Mouse (Mus musculus) hindbrain, embryonic 13.5 days (tissue): ENCODE data around the gene Oprl1. TPM values are rescaled to one million over a fixed set of nuclear protein-coding genes. Genes with fewer than 3 reads are reported as not detected.

Experiments used
- ATAC-seq: fragments of 200-750 bp; cut with Nextera tagmentation; 2 replicates; pipeline ENCODE4 v1.8.0; 2017; ENCODE audit warnings: moderate TSS enrichment; ENCODE audit not compliant: low FRiP score
- H3K27ac ChIP-seq: fragments of 300-500 bp; sonication (generic); 2 replicates; pipeline ENCODE4 v1.5.1; 2015; ENCODE audit warnings: inconsistent platforms, mild to moderate bottlenecking, moderate library complexity
- H3K27me3 ChIP-seq: fragments of 300-500 bp; sonication (generic); 2 replicates; pipeline ENCODE4 v1.6.1; 2015; ENCODE audit warnings: mild to moderate bottlenecking, inconsistent platforms
- H3K36me3 ChIP-seq: fragments of 300-500 bp; sonication (generic); 2 replicates; pipeline ENCODE4 v1.6.1; 2015; ENCODE audit warnings: mild to moderate bottlenecking, inconsistent platforms
- H3K4me1 ChIP-seq: fragments of 300-500 bp; sonication (generic); replicated peaks from 2 replicates; pipeline ENCODE4 v1.6.1; 2015; ENCODE audit warnings: inconsistent platforms
- H3K4me2 ChIP-seq: fragments of 300-500 bp; sonication (generic); 2 replicates; pipeline ENCODE4 v1.6.1; 2015; ENCODE audit warnings: inconsistent platforms, mild to moderate bottlenecking, moderate library complexity
- H3K4me3 ChIP-seq: fragments of 300-500 bp; sonication (generic); 2 replicates; pipeline ENCODE4 v1.5.1; 2015; ENCODE audit warnings: mild to moderate bottlenecking, inconsistent platforms
- H3K9ac ChIP-seq: fragments of 300-500 bp; sonication (generic); 2 replicates; pipeline ENCODE4 v1.6.1; 2015; ENCODE audit warnings: mild to moderate bottlenecking, inconsistent platforms
- H3K9me3 ChIP-seq: fragments of 300-500 bp; sonication (generic); 2 replicates; pipeline ENCODE4 v1.6.1; 2016; ENCODE audit warnings: inconsistent platforms
- WGBS: fragments of 180-500 bp; shearing (Covaris S2); methylation state at CpG from one replicate; pipeline ENCODE4 v1.1.7; 2015; 5-methylcytosine and 5-hydroxymethylcytosine counted together
- polyA plus RNA-seq: library from polyadenylated mRNA; unstranded; fragments of >200 nt; fragmentation: Nextera tagmentation; extraction: Ambion mirVana; gene quantifications from 2 replicates; pipeline ENCODE4 v1.2.1, GENCODE M21; 2015

Oprl1 gene
- polyA plus RNA-seq, 1 experiment from 2014 or later: 79.2 TPM

GRCm38 (mm10) chr2:181679951-181680715 lies 34.7 kb upstream of the Oprl1 start, which contains the start of gene Tcea2:
Gene Tcea2, plus strand, starts transcription at chr2:181680310.
- peak within 1 kb of the TSS; percentile 93 for H3K4me2 ChIP-seq
- H3K9ac ChIP-seq: peak within 1 kb of the TSS; percentile 93
- peaks cover 43% of the 10 kb centered on the region for H3K4me1 ChIP-seq
- peaks cover 3% of the 10 kb centered on the region for H3K36me3 ChIP-seq
- peak within 1 kb of the TSS; percentile 66 for H3K4me3 ChIP-seq
- H3K27ac ChIP-seq: peak within 1 kb of the TSS; percentile 80
- H3K27me3 ChIP-seq: no peaks in the 10 kb centered on the region
- no peaks in the 10 kb centered on the region for H3K9me3 ChIP-seq
- ATAC-seq: peak; percentile 52
- WGBS: under 1% methylated on average over 67 of the region's 69 CpGs

- 18% methylated on average over 7 of the region's 7 CpGs for WGBS
- peaks cover 8% of the 10 kb centered on the region for H3K36me3 ChIP-seq
Observed at GRCm38 (mm10) chr2:181680716-181681117, 34.1 kb upstream of the Oprl1 start.

GRCm38 (mm10) chr2:181681978-181682377 lies 32.8 kb upstream of the Oprl1 start:
- WGBS: 94% methylated on average over 1 of the region's 1 CpGs
- H3K36me3 ChIP-seq: peaks cover 21% of the 10 kb centered on the region
- H3K27me3 ChIP-seq: no peaks in the 10 kb centered on the region
- H3K4me1 ChIP-seq: peaks cover 25% of the 10 kb centered on the region
- H3K4me3 ChIP-seq: no peak overlapping the region
- ATAC-seq: no peak
- no peak overlapping the region for H3K4me2 ChIP-seq
- H3K9me3 ChIP-seq: no peaks in the 10 kb centered on the region
- H3K27ac ChIP-seq: no peak overlapping the region
- H3K9ac ChIP-seq: no peak overlapping the region

More at GRCm38 (mm10) chr2:181680716-181681117, 34.1 kb upstream of the Oprl1 start:
- ATAC-seq: peak; percentile 41
- peak overlapping the region; percentile 93 for H3K9ac ChIP-seq
- H3K4me2 ChIP-seq: peak overlapping the region; percentile 93
- peaks cover 37% of the 10 kb centered on the region for H3K4me1 ChIP-seq
- no peaks in the 10 kb centered on the region for H3K9me3 ChIP-seq
- no peaks in the 10 kb centered on the region for H3K27me3 ChIP-seq
- peak overlapping the region; percentile 80 for H3K27ac ChIP-seq
- H3K4me3 ChIP-seq: peak overlapping the region; percentile 66

- no peak overlapping the region for H3K4me3 ChIP-seq
- peaks cover 34% of the 10 kb centered on the region for H3K36me3 ChIP-seq
- H3K4me1 ChIP-seq: peaks cover 22% of the 10 kb centered on the region
- no peak for ATAC-seq
- H3K4me2 ChIP-seq: no peak overlapping the region
- H3K9ac ChIP-seq: no peak overlapping the region
- no peaks in the 10 kb centered on the region for H3K9me3 ChIP-seq
- H3K27me3 ChIP-seq: no peaks in the 10 kb centered on the region
- 71% methylated on average over 4 of the region's 4 CpGs for WGBS
- H3K27ac ChIP-seq: no peak overlapping the region
Observed at GRCm38 (mm10) chr2:181683381-181683780, 31.4 kb upstream of the Oprl1 start.

- Histone ChIP-seq H3K9me3 (no peaks in the 10 kb centered on the region), H3K36me3 (peaks cover 46% of the 10 kb centered on the region), H3K4me1 (peaks cover 15% of the 10 kb centered on the region), H3K27ac (no peak overlapping the region), H3K9ac (no peak overlapping the region), H3K4me2 (no peak overlapping the region), H3K4me3 (no peak overlapping the region), H3K27me3 (no peaks in the 10 kb centered on the region)
- whole genome bisulfite sequencing: 90% methylated on average over 1 of the region's 1 CpGs
- no peak for ATAC-seq
Observed at GRCm38 (mm10) chr2:181684713-181685112, 30.1 kb upstream of the Oprl1 start.

- Histone ChIP-seq H3K4me3 (no peak overlapping the region), H3K4me2 (no peak overlapping the region), H3K9ac (no peak overlapping the region), H3K36me3 (peaks cover 52% of the 10 kb centered on the region), H3K9me3 (no peaks in the 10 kb centered on the region), H3K27me3 (no peaks in the 10 kb centered on the region), H3K27ac (no peak overlapping the region), H3K4me1 (peaks cover 15% of the 10 kb centered on the region)
- no peak for ATAC-seq
- 95% methylated on average over 4 of the region's 4 CpGs for WGBS
Observed at GRCm38 (mm10) chr2:181685686-181686085, 29.1 kb upstream of the Oprl1 start.

GRCm38 (mm10) chr2:181687586-181687985 lies 27.2 kb upstream of the Oprl1 start:
- ATAC-seq: no peak

GRCm38 (mm10) chr2:181689466-181690160 lies 25.2 kb upstream of the Oprl1 start:
- Histone ChIP-seq H3K27me3 (no peaks in the 10 kb centered on the region), H3K9me3 (no peaks in the 10 kb centered on the region), H3K27ac (no peak overlapping the region), H3K4me3 (no peak overlapping the region), H3K4me2 (no peak overlapping the region), H3K4me1 (peaks cover 22% of the 10 kb centered on the region), H3K36me3 (peaks cover 54% of the 10 kb centered on the region), H3K9ac (no peak overlapping the region)
- no peak for ATAC-seq
- WGBS: 93% methylated on average over 10 of the region's 10 CpGs

More at GRCm38 (mm10) chr2:181687586-181687985, 27.2 kb upstream of the Oprl1 start:
- no peak overlapping the region for H3K4me2 ChIP-seq
- 96% methylated on average over 8 of the region's 8 CpGs for WGBS
- peaks cover 54% of the 10 kb centered on the region for H3K36me3 ChIP-seq
- no peaks in the 10 kb centered on the region for H3K9me3 ChIP-seq
- H3K9ac ChIP-seq: no peak overlapping the region
- no peak overlapping the region for H3K27ac ChIP-seq
- no peak overlapping the region for H3K4me3 ChIP-seq
- H3K27me3 ChIP-seq: no peaks in the 10 kb centered on the region
- peaks cover 9% of the 10 kb centered on the region for H3K4me1 ChIP-seq

GRCm38 (mm10) chr2:181691083-181691482 lies 23.7 kb upstream of the Oprl1 start:
- WGBS: 89% methylated on average over 6 of the region's 6 CpGs
- Histone ChIP-seq H3K4me2 (no peak overlapping the region), H3K36me3 (peaks cover 42% of the 10 kb centered on the region), H3K9ac (0 out of 2 replicates have a peak overlapping the region, but pooled peaks have one; percentile 46), H3K4me1 (peaks cover 22% of the 10 kb centered on the region), H3K4me3 (no peak overlapping the region), H3K27ac (no peak overlapping the region), H3K27me3 (peaks cover 2% of the 10 kb centered on the region; the same call in 1 of the 2 replicates), H3K9me3 (no peaks in the 10 kb centered on the region)
- no peak for ATAC-seq

- Histone ChIP-seq H3K9me3 (no peaks in the 10 kb centered on the region), H3K4me1 (peaks cover 22% of the 10 kb centered on the region), H3K36me3 (peaks cover 37% of the 10 kb centered on the region), H3K9ac (no peak overlapping the region), H3K27ac (no peak overlapping the region), H3K4me2 (no peak overlapping the region), H3K27me3 (peaks cover 6% of the 10 kb centered on the region; the same call in 1 of the 2 replicates), H3K4me3 (no peak overlapping the region)
- no peak for ATAC-seq
- WGBS: 99% methylated on average over 4 of the region's 4 CpGs
Observed at GRCm38 (mm10) chr2:181691571-181691970, 23.2 kb upstream of the Oprl1 start.

- Histone ChIP-seq H3K9me3 (no peaks in the 10 kb centered on the region), H3K4me1 (peaks cover 22% of the 10 kb centered on the region), H3K9ac (no peak overlapping the region), H3K4me3 (peak overlapping the region; percentile 66; the same call in 1 of the 2 replicates), H3K36me3 (peaks cover 30% of the 10 kb centered on the region), H3K4me2 (peak overlapping the region; percentile 93), H3K27ac (no peak overlapping the region), H3K27me3 (peaks cover 6% of the 10 kb centered on the region; the same call in 1 of the 2 replicates)
- 93% methylated on average over 3 of the region's 3 CpGs for WGBS
- no peak for ATAC-seq
Observed at GRCm38 (mm10) chr2:181692304-181692703, 22.5 kb upstream of the Oprl1 start.
